Mouse (Mus musculus): ENCODE data around the gene Ak9.

GRCm38 (mm10) chr10:41288771-41289415, 14.9 kb upstream of the Ak9 start:
- TF ChIP-seq CTCF (conservative IDR thresholded peaks at IDR 0.05; ENCODE audit: insufficient read depth, insufficient read length, low read depth, low read length) (peak; percentile 86), POLR2A (IDR thresholded peaks at IDR 0.05; ENCODE audit: low read depth, low read length) (no peak)

All from kidney, adult 2 months (tissue).